Mouse (Mus musculus): ENCODE data around the gene Nadsyn1. TPM values are rescaled to one million over a fixed set of nuclear protein-coding genes. Genes with fewer than 3 reads are reported as not detected.
A peak's percentile ranks its signal among the peaks of the same experiment; 100 is the strongest.

Nadsyn1 gene
- total RNA-seq (2021) = 1 to 10 TPM; 6.3 to 8.0 TPM

- peak; percentile 100 for DNase-seq
- intact Hi-C loops (cut with DNase I) = no loop called here
Measured at GRCm38 (mm10) chr7:143822375-143823265, at the start of gene Nadsyn1, which contains the start of gene Dhcr7. Nadsyn1 (minus strand) TSS chr7:143822849. Dhcr7 (plus strand) TSS chr7:143823145.

GRCm38 (mm10) chr7:143868874-143869273 lies 46.2 kb upstream of the Nadsyn1 start:
- intact Hi-C loops (cut with DNase I) = no loop called here
- DNase-seq = no peak

GRCm38 (mm10) chr7:143866538-143866937 lies 43.9 kb upstream of the Nadsyn1 start, which contains the start of gene Gm498:
Gm498 (plus strand) TSS chr7:143866838.
- intact Hi-C loops (cut with DNase I) = no loop called here
- DNase-seq = no peak

- DNase-seq = no peak
- intact Hi-C loops (cut with DNase I) = no loop called here
Measured at GRCm38 (mm10) chr7:143848768-143849482, 26.3 kb upstream of the Nadsyn1 start.

GRCm38 (mm10) chr7:143848127-143848767 lies 25.6 kb upstream of the Nadsyn1 start:
- intact Hi-C loops (cut with DNase I) = no loop called here

GRCm38 (mm10) chr7:143841301-143841700 lies 18.7 kb upstream of the Nadsyn1 start:
- intact Hi-C loops (cut with DNase I) = no loop called here
- DNase-seq = no peak

More at GRCm38 (mm10) chr7:143848127-143848767, 25.6 kb upstream of the Nadsyn1 start:
- no peak for DNase-seq

- intact Hi-C loops (cut with DNase I) = no loop called here
- DNase-seq = no peak
Measured at GRCm38 (mm10) chr7:143840121-143840520, 17.5 kb upstream of the Nadsyn1 start.

GRCm38 (mm10) chr7:143837705-143838358 lies 15.2 kb upstream of the Nadsyn1 start:
- no peak for DNase-seq

GRCm38 (mm10) chr7:143834972-143835371 lies 12.3 kb upstream of the Nadsyn1 start:
- DNase-seq = no peak
- intact Hi-C loops (cut with DNase I) = loop anchor here (10.0 kb wide), 1 partner anchor 240 kb away; no protein-coding TSS in a partner anchor

More at GRCm38 (mm10) chr7:143837705-143838358, 15.2 kb upstream of the Nadsyn1 start:
- intact Hi-C loops (cut with DNase I) = loop anchor here (10.0 kb wide), 1 partner anchor 237 kb away; no protein-coding TSS in a partner anchor

- DNase-seq = no peak
Measured at GRCm38 (mm10) chr7:143834316-143834715, 11.7 kb upstream of the Nadsyn1 start.

GRCm38 (mm10) chr7:143833581-143834190 lies 11.0 kb upstream of the Nadsyn1 start:
- intact Hi-C loops (cut with DNase I) = loop anchor here (10.0 kb wide), 1 partner anchor 241 kb away; no protein-coding TSS in a partner anchor
- DNase-seq = no peak

More at GRCm38 (mm10) chr7:143834316-143834715, 11.7 kb upstream of the Nadsyn1 start:
- intact Hi-C loops (cut with DNase I) = loop anchor here (10.0 kb wide), 1 partner anchor 240 kb away; no protein-coding TSS in a partner anchor

- intact Hi-C loops (cut with DNase I) = loop anchor here (10.0 kb wide), 1 partner anchor 242 kb away; no protein-coding TSS in a partner anchor
Measured at GRCm38 (mm10) chr7:143832611-143833010, 10.0 kb upstream of the Nadsyn1 start.

GRCm38 (mm10) chr7:143832196-143832595 lies 9.5 kb upstream of the Nadsyn1 start:
- DNase-seq = peak in 1 of 2 experiments; percentile 8
- intact Hi-C loops (cut with DNase I) = loop anchor here (10.0 kb wide), 1 partner anchor 243 kb away; no protein-coding TSS in a partner anchor

More at GRCm38 (mm10) chr7:143832611-143833010, 10.0 kb upstream of the Nadsyn1 start:
- DNase-seq = no peak

GRCm38 (mm10) chr7:143830399-143830798 lies 7.8 kb upstream of the Nadsyn1 start:
- intact Hi-C loops (cut with DNase I) = loop anchor here (10.0 kb wide), 1 partner anchor 244 kb away; no protein-coding TSS in a partner anchor
- no peak for DNase-seq

GRCm38 (mm10) chr7:143829504-143830331 lies 7.1 kb upstream of the Nadsyn1 start:
- DNase-seq = peak; percentile 96
- intact Hi-C loops (cut with DNase I) = loop anchor here (1.0 to 10.0 kb wide), 2 partner anchors 78 to 245 kb away; no protein-coding TSS in a partner anchor

GRCm38 (mm10) chr7:143826985-143827384 lies 4.3 kb upstream of the Nadsyn1 start:
- DNase-seq = no peak
- intact Hi-C loops (cut with DNase I) = no loop called here

- DNase-seq = no peak
- intact Hi-C loops (cut with DNase I) = no loop called here
Measured at GRCm38 (mm10) chr7:143823266-143823605, 587 bp upstream of the Nadsyn1 start.

GRCm38 (mm10) chr7:143821241-143821640 lies 1.4 kb downstream of the Nadsyn1 start:
- intact Hi-C loops (cut with DNase I) = no loop called here
- DNase-seq = no peak
